Mouse (Mus musculus) liver, embryonic 14.5 days (tissue): Measurements from ENCODE around the gene Keg1.

ENCODE experiments used
- CTCF ChIP-seq: IDR thresholded peaks from 2 replicates; pipeline ENCODE4 v1.5.1; 2016; ENCODE audit warnings: antibody characterized with exemption, low read depth, control low read depth
- EP300 ChIP-seq: IDR thresholded peaks from 2 replicates; pipeline ENCODE4 v1.6.1; 2016; ENCODE audit warnings: antibody characterized with exemption, low read depth

- TF ChIP-seq CTCF (no peak), EP300 (no peak)
Measured at GRCm38 (mm10) chr19:12720463-12720862, 24.9 kb downstream of the Keg1 start.
